Mouse (Mus musculus) testis, postnatal 10 days (tissue): ENCODE data around the gene Anks1b.

Source experiments
- DNase-seq: peaks from one replicate; pipeline ENCODE4 v3.0.0; 2021; ENCODE audit warnings: low spot score

Anks1b gene

DNA sequence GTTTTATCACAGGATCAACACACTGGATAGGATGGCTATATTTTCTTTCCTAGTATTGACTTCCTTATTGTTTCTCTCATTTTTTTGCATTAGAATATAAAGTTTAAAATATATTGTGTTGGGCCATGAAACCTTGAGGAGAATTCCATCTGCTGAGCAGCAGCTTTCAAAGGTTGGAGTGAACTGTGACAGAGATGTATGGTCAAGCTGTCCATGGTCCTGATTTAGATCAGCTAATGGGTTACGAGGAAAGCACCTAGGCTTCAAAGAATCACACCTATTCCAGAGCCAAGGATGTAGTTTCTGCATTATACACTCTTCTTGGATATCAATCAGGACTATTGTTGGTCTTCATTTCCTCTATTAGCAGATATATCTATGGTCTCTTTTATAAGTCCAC, 503.3 kb downstream of the Anks1b start:
- DNase-seq, result no peak

DNA sequence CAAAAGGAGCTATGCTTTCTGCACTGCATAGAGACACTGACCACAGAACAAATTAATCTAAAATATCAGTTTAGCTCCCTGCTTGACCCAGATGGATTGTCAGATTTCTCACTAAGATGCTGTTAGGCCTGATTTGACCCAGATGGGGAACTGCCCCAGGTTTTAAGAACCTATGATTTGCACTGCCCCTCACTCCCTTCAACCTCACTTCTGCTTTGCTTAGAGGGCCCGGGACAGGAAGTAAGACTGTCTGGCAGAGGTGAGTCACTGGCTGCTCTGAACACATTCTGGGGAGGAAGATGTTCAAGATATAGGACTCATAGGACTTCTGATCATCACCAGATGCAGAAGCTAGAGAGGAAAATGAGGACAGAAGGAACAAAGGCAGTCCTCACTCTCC, 506.8 kb downstream of the Anks1b start:
- no peak for DNase-seq

DNA sequence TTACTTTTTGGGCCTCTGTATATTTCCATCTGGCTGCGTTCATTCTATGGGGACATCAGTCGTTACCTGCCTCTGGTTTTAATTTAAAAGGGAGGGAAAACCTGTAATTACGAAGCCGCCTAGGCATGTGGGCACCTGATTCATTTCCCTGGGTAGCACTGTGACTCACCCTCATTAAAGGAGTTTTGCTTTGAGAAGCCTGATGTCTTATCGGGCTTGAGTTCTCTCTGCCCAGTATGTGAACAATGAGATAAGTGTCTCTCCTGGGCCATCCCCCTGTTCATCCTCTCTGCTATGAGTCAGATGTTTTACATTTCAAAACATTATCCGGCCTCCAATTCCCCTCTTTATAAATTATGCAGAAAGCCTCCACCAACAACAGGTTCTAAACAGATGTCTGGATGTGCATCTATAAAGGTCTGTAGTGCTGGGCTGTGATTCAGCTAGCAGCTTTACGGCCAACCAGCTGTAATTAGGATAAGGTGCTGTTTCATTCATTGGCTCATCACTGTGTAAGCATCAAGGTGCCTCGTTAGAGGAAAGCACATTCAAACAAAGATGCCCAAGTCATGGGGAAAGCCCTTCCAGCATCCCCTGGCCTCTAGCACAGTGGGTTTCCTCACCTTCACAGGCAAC, 507.5 kb downstream of the Anks1b start:
- DNase-seq, result no peak

DNA sequence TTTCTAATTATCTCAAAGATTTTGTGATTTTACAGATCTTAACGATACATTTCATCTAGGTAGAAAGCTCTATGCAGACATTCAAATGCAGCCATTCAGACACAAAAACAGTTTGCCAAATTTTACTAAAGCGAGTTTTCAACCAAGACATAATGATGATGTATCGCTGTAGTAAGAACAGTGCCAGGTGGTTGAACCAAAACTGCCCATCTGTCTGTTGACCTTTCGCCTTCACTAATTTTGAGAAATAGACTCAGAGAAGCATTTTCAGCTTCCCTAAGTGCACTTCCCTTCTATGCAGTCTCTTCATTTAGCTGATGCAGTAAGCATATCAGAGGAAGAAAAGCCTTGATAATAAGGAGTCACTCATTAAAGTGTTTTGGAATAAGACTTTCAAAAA, 527.1 kb downstream of the Anks1b start:
- no peak for DNase-seq

DNA sequence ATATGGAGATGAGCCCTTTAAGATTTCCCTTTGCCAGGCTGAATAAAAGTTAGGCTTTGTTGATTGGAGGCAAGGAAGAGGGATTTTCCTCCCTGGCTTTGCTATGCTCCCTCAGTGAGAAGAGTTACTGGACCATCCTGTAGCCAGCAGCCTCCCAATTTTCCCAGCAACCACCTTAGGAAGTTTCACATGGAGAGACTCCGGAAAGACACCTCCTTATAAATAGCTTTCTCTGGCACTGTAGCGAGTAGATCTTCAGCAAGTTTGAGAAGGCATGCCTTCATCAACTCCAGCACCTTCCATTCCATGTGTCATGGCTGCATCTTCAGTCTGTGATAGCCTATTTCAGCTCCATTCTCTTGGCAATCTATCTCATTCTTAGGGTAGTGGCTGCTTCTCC, 535.2 kb downstream of the Anks1b start:
- DNase-seq, result no peak

DNA sequence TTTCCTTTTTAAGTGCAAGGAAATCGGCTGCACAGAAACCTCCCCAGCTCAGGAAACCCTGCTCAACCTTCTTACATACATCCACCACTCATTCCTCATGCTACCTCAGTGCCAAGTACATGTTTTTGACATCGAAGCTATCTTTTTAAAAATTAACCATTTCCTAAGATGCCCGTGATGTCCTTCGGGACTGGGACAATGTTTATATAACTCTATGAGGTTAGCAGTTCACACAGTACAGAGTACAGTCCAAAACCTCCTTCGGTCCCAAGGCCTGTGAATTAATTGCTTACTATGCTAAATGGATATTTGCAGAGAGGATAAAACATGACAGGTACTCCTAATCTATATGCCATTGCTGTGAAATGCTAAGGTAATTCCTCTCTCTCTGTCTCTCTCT, 558.2 kb downstream of the Anks1b start:
- DNase-seq, result no peak

DNA sequence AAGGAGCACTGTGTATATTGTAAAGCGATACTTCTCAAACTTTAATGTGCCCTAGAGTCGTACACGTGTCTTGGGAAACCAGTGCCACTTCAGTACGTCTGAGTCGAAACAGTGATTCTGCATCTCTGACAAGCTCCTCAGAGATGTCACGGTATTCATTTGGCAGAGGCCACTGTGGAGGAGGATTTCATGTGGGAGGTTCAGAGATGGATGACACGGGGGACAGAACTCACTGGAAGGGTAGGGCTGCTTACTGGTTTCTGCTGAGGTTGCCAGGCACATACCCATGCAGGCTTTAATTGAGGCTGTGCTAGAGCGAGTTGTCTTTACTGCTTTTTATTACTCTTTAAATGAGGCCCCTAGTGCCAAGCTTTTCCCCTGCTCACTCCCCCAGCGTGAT, 558.7 kb downstream of the Anks1b start:
- DNase-seq, result no peak

DNA sequence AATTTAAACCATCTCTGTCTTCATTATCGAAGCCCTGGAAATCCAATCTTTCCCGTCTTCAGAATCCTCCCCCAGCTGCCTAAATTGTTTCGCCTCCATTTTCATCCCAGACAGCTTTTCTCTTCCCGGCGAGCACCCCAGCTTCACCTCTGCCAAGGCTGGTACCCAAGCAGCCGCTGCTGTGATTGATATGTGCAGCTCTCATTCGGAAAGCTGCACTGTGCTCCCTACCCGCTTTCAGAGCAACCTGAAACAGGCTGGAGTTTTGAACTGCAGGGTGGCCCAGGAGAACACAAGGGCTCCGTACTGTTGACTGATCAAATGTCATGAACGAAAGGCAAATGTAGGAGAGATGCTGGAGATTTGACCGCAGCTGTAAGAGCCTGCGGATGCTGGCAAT, 559.2 kb downstream of the Anks1b start:
- no peak for DNase-seq

DNA sequence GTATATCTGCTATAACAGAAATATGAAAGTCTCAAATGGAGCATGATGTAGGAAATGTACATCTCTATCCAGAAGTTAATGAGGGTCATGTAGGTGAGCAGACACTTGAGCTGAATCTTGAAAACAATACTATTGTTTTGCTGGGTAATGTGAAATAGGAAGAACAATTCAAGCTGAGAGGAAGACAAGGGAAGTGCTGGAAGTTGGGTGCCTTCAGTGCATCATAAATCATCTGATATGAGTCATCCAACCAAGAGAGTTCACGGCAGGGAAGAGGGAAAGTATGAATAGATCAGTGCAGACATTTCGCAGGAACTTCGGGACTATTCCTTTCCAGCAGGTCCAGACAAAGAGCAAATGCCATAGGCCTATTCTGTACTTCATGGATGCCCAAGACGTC, 567.7 kb downstream of the Anks1b start:
- DNase-seq, result no peak

DNA sequence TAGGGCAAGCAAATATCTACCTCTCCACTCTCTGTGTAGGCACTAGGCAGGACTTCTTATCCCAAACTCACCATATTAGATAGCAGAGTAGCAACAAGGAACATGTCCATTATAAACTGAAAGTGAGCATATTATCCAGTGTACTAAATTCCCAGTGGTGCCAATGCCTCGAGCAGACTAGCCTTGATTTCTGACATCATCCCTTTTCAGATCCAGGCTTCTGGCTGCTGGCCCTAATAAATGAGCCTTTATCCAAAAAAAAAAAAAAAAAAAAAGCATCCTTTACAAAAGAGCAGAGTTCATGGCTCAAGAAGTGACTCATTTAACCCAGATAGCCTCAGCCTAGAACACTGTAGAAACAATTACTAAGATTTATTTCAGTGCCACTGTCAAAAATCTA, 568.3 kb downstream of the Anks1b start:
- DNase-seq, result no peak

DNA sequence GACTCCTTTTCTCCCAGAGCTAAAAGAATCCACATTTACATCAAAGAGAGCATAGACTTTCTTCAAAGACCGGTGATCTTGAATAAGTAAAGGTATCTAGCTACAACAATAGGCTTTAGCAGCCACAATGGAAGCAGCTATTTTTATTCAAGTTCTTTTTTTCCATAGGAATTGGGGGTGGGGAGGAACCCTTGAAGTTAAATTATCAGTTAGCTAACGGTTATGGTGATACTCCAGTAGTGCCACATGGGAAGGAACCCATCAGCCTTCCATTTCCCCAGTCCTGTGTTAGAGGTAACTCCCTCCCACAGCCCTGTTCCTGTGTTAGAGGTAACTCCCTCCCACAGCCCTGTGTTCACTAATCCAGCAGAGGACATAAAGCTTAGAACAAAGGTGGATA, 591.6 kb downstream of the Anks1b start:
- DNase-seq, result no peak

DNA sequence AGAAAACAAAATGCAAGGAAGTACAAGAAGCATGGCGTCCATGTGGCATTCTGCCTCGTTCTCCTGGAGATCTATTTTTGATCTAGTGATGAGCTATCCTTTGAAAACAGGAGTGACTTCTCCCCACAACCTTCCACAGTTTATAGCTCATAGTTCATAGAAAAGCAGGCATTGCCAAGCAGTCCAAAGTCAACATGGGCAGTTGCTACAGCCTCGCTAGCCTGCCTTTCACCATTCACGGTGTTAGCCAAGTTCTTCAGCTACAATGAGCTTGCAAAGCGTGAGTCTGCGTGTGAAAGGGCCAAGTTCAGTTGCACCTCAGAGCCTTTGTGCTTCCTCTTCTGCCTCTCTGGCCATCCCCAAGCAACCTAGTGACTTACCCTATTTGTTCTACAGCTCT, 592.1 kb downstream of the Anks1b start:
- no peak for DNase-seq

DNA sequence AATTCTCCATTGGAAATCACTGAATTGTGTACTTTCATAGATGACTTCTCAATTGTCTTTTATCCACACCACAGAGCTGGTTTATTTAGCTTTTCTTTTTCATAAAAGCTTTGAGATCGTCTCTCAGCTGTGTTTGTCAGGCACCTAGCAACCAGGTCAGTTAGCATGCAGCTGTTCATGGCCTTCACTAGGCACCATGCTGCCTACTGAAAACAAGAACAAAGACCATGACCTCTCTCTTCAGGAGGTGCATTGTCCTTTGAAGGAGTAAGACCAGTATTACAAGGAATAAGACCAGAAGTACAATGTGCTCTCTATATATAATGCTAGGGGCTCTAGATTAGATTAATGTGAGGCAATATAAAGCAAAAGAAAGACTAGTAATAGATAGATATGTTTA, 594.2 kb downstream of the Anks1b start:
- no peak for DNase-seq

DNA sequence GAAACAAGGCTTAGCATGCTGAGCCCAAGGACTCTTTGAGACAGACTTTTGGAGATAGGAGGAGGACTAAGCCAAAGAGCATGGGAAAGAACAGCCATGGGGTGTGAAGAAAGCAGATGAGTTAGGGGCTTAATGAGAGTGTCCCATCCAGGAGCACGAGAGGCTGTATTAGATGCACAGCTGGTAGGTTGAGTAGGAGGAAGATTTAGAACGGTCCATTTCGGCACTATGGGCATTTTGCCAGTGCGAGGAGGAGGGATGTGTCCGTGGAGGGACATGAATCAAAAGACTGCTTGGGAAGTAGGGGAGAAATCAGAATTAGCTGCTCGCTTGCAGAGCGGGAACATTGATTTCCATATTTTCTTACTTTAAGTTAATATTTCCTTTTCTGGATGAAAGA, 620.1 kb downstream of the Anks1b start:
- DNase-seq, result peak; percentile 41

DNA sequence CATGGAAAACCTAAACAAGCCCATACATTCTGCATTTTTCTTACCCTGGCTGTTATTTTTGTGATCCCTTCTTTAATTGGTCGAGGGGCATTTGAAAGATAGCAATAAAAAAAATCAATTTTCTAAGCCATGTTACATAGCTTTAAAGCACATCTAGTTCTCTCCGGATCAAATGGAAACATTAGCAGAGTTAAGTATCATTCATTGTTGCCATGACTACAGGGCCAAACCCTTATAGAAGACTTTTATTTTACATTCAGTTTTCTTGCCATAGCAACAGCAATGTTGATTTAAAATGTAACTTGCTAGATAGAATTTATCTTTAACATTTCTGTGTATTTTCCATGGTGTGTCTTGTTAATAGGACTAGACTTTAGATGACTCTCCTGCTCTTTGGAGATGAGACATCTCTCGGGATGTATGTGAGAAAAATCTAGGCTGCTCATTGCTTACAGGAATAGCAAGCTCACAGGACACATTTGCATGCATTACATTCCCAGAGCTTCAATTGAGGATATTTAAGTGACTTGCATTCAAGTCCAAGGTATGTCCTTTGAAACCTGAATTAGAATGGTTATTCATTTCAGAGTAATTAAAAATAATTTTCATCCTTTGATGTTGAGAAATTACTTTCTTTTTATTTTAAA, 620.8 kb downstream of the Anks1b start:
- DNase-seq, result no peak

DNA sequence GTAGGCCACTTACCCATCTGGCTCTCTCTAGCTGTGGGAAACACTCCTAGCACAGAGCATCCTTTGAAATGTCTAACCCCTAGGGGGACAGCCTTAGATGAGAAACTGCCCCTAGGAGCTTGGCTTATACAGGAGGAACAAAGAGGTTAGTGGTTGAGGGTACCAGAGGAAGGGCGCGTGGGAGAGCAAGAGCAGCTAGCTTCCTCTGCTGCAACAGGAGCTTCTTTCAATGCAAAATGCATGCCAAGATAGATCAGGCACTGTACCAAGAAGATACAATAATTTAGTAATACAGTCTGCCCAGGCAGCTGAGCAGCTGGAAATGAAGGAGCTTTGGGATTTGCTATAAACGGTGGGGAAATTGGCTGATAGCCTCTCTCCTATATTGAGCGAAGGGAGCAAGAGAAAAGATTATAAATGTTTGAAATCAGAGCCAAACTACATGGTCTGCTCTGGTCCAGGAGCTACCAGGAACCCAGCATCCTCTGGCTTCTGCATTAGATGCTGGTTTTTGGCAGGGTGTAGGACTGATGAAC, 621.7 kb downstream of the Anks1b start:
- no peak for DNase-seq

DNA sequence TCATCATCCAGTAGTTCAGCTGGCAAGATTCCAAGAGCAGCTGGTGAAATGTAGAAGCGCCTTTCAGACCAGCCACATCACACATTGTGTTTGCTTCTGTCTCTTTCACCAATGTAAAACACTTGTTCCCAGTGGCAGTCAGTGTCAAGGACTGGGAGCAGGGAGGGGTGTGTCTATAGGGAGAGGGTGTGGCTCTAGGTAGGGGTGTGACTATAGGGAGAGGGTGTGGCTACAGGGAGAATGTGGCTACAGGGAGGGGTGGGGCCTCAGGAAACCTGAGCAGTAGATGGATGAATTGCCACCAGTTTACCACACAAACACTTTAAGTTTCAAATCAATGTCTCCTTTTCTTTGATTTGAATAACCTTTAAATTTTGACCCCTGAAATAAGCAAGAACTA, 634.3 kb downstream of the Anks1b start:
- no peak for DNase-seq

DNA sequence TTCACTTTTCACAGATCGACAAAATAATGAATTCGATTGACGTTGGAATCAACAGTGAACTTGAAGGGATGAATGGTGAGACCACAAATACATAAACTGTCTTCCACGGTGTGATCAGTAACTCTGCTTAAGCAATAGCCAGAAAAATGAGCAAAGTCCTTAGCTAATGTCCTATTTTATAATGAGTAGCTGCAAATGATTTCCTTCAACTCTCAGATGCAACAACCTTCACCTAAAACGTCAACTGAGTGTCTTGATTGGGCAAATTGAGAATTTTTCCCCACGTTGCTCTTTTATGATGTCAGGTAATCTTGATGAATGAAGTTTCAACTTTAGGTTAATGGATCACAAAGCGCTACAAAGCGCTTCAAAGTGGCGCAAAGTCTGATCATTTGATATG, 639.5 kb downstream of the Anks1b start:
- DNase-seq, result no peak

DNA sequence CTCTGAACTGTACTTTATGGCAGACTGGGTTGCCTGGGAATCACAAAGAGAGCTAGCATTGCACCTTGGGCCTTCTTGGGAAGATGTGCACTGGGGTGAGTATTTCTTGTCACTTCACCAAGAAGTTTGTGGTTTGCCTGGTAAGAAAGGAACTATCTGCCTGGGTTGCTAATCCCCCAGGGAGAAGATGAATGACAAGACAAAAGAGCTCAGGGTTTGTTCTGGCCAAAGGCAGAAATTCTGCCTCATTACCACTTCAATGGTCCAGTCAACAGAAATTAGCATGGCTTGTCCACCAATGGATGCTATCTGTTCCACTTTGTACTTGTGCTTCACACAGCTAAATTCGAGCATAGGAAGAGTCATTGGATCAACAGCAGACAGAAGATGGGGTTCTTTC, 658.5 kb downstream of the Anks1b start:
- no peak for DNase-seq

DNA sequence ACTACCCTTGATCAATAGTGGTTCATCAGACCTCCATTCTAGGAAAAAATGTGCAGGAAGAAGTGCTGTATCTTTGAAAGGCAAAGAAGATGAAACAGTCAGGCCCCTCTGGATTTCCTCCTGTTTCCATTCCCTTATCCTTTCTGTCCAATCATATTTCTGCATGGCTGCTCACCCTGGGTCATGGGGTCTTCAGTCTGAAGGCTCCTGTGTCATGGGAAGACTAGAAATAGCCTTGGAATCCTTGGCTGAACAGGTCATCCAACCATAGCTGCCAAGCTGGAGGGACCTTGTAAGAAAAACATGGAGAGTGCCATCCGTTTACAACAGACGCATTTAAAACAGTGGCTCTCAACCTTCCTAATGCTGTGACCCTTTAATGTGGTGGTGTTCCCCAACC, 662.1 kb downstream of the Anks1b start:
- DNase-seq, result no peak

DNA sequence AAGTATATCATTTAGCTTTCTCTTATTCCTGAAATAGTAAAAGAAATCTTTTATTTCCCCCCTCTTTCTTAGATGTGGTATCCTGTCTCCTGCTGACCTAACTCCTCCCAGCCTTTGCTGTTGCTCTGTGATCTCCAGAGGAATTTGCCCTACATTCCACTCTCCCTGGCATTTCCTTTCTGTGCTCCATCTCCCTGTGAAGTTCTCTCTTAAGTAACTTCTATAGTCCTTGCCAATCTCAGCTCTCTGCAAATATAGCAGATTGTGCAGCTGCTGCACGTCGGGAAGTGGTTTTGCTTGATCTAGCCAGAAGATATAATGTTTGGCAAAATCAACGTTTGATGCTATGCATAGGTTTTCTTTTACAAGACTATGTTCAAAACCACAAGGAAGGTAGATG, 673.3 kb downstream of the Anks1b start:
- DNase-seq, result no peak

DNA sequence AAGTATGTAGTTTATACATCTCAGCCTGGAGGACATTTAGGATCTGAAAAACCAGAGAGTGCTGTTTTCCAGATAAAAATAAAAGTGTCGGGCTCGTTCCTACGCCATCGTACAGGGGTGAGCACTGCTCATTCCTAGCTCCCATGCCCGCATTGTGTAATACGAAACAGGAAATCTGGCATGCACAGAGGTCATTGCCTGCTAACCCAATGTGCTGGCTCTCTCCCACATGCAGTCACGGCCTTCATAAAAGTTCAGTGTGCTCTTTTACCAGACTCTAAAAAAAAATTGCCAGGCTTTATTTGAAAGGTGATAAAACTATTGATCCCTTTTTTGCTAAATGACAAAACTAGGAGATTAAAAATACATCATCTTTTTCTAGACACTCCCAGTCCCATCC, 689.6 kb downstream of the Anks1b start:
- DNase-seq, result no peak

DNA sequence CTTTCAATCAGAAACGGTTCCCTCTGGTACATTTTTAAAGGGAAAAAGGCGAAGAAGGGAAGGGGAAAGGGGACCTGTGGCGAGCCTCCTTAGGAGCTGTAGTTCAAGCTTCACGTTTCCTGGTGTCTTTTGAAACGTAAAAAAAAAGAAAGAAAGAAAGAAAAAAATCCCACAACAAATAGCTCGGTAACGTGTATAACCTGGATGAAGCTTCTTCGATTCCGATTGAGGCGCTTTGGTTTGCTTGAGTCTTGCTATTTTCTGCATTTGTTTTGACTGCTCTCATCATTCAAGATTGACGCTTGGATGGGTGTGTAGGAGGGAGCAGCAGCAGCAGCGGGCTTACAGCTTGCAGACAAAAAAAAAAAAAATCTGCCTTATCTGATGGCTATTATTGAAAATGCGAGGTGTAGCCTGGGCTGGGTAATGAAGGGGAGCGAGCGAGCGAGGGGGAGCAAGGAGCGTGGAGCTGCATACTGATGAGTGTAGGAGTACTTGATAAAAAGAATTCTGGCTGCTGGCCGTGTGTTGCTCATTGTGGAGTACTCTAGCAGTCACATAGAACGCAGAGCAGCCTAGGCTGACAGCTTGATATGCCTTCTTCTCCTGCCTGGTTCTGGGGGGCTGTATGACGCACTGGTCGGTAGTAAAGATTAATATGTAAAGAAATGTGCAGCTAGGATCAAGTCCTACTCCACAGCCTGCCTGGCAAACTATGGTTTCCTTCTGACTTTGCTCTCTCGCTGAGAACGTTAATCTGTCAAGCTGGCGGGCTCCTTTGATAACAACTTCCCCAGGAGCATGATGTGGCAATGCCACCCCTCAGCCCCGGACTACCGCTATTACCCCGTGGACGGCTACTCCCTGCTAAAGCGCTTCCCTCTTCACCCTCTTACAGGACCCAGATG, 703.1 kb downstream of the Anks1b start:
- DNase-seq, result no peak
